Mouse (Mus musculus) embryo, embryonic 10 days (tissue): ENCODE results near the gene Camk2b.
"Not testable (repeated sequence)": the region's sequence is repeated elsewhere in the genome, so short reads cannot be mapped to it uniquely, and the experiment has no call there.

ENCODE experiments used
- DNase-seq: peaks from one replicate; pipeline ENCODE4 v3.0.0-alpha.2; 2015; ENCODE audit warnings: low spot score

The Camk2b gene

GRCm38 (mm10) chr11:6066176-6066575 is at the start of gene Camk2b:
Gene Camk2b, minus strand, starts transcription at chr11:6066362.
- DNase-seq: no peak

- no peak for DNase-seq
Observed at GRCm38 (mm10) chr11:6111734-6112484, 45.7 kb upstream of the Camk2b start.

- no peak for DNase-seq
Observed at GRCm38 (mm10) chr11:6109990-6110389, 43.8 kb upstream of the Camk2b start.

DNA sequence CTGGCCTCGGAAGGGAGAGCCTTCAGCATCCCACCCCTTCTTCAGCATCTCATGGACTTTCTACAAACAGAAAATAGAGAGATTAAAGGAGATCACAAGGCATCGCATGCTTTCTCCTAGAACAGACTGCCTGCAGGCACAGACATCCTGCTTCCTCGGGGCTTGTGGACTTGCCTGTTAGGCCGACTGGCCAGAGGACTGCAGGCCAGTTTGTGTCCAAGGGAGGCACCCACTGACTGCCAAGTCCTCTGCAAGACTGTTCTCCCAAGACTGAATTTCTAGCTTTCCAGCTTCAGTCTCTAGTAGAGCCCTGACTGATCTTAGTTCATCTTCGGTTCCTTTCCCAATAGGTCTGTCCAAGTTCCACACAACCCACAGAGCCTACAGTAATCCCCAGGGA is 42.1 kb upstream of the Camk2b start:
- DNase-seq: no peak

- DNase-seq: no peak
Observed at GRCm38 (mm10) chr11:6107722-6108121, 41.6 kb upstream of the Camk2b start.

DNA sequence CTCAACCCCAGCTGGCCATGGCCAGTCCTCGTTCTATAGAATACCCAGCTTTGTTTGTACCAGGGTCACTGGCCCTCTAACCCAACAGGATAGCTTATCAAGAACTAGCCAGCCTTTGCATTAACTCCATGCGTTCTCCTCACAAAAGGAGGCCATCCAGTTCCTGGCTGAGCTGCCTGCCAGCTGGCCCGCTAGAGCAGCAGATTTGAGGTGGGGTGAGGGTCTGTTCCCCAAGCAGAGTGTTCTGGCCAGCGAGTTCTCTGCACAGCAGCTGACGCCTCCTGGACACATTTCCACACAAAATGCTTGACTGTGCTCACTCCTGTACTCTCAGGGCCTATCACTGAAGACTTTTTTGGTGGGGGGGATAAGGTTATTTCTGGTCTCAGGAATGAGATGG is 38.6 kb upstream of the Camk2b start:
- DNase-seq: no peak

DNA sequence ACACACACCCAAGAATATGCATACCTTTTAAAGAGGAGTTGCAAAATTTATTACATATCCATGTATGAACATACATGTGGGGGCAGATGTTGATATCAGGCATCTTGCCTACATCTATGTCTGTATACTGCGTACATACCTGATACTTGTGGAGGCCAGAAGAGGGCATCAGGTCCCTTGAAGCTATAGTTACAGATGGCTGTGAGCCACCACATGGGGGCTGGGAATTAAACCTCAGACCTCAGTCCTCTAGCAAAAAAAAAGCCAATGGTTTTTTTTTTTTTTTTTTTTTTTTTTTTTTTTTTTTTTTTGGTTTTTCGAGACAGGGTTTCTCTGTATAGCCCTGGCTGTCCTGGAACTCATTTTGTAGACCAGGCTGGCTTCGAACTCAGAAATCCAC is 30.5 kb upstream of the Camk2b start:
- not testable (repeated sequence) for DNase-seq

- DNase-seq: no peak
Observed at GRCm38 (mm10) chr11:6086991-6087390, 20.8 kb upstream of the Camk2b start.

DNA sequence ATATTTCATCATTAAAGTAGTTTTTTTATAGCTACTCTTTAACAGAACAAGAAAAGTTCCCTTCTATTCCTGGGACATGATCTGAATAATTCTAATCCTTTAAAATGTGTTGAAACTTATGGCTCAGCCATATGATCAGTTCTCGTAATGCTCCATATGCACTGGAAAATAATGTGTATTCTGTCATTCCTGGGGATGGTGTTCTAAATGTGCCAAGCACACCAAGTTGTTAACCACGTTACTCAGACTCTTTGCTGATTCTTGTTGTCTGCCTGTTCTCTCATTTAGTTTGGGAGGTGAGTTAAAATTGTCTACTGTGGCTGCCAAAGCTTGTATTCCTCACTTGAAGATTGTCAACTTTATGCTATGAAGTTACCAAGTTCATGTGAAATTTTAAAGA is 12.6 kb upstream of the Camk2b start:
- no peak for DNase-seq

DNA sequence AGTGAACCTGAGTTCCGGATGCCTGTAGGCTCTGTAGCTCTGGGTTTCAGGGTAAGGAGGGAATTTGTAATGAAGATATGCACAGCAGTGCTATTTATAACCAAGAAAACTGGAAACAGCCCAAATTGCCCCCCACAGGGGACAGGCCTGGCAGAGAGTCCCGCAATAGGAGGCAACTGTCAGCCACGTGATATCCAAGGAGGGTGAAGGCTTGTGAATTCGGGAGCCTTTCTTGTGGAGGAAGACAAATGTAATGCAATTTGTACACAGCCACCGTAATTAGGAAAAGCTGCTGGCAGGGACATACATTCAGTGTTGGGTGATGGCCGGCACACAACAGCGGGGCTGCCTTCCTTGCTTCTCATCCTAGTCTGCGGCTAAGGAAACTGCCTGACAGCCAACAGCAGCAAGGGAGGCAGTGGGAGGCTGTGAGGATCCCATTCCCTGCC is 9.5 kb upstream of the Camk2b start:
- no peak for DNase-seq

- DNase-seq: peak; percentile 59
Observed at GRCm38 (mm10) chr11:6068181-6068957, 2.2 kb upstream of the Camk2b start.

DNA sequence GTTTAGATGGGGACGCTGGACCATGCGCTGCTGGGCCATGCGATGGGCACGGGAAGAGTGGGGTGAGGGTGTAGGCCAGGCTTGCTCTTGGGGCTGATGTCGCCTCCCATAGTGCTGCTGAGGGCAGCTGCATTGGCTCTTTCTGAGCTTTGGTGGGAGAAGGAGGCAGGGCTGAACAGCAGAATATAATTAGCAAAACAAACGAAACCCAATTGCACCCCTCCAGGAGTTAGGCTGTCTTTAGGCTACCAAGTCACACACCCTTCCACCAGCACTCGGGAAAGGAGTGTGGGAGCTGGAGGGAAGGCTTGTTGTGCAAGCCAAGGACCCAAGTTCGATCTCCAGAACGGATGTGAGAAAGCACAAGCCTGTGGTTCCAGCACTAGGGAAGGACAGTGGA is 998 bp upstream of the Camk2b start:
- no peak for DNase-seq

GRCm38 (mm10) chr11:6065551-6066121 is 526 bp downstream of the Camk2b start:
- DNase-seq: no peak

GRCm38 (mm10) chr11:6065046-6065521 is 1.1 kb downstream of the Camk2b start:
- DNase-seq: peak; percentile 37

- DNase-seq: no peak
Observed at GRCm38 (mm10) chr11:6064215-6065045, 1.7 kb downstream of the Camk2b start.

- DNase-seq: no peak
Observed at GRCm38 (mm10) chr11:6063501-6064214, 2.5 kb downstream of the Camk2b start.

DNA sequence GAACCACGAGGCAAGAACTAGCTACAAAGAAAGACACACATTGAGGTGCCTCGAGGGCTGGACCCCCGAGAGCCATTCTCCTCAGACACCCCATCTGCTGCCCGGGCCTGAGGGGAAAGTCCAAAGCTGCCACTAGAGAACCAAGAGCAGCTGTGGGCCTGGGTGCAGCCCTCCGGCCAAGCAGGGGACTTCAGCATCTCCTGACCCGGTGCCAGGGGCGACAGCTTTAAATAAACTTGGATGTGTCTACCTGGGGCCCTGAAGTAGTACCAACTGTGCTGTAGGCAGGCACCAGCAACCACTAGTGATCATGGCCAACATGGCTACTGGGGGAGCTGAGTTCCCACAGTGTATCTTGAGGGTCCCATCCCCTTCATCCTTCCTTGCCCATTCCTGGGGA is 3.1 kb downstream of the Camk2b start:
- no peak for DNase-seq

DNA sequence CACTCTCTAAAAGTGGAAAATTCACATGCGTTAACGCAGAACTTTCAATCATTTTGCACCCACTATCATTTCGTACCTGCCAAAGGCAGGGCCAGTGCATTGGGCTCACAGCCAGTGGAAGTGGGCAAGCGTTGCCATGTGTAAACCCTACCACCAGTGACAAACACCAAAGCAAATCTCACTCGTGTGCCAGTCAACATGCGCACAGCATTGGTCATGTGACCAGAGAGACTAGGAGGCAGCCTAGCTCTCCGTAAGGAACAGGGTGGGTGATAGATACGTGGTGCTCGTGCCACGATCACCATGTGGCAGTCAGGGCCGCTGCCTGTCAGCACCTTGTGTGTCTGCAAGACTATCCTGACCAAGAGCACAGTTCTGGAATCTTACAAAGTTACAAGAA is 3.8 kb downstream of the Camk2b start:
- DNase-seq: no peak

DNA sequence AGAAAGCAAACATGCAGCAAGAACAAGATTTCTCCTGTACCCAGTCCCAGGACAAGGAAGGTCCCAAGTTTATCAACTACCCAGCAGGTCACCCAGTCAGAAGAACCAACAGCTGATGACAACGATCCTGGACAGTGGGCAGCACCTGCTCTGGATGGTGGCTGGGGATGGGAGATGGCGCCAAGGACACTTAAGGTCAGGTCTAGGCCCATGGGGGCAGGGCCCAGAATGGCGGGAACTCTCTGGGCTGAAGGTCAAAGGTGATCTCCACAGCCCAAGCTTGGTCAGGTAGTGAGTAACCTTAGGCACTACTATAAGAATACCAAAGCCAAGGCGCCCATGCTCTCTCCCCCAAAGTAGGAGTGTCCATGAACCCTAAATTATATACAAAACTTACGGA is 4.3 kb downstream of the Camk2b start:
- DNase-seq: no peak

DNA sequence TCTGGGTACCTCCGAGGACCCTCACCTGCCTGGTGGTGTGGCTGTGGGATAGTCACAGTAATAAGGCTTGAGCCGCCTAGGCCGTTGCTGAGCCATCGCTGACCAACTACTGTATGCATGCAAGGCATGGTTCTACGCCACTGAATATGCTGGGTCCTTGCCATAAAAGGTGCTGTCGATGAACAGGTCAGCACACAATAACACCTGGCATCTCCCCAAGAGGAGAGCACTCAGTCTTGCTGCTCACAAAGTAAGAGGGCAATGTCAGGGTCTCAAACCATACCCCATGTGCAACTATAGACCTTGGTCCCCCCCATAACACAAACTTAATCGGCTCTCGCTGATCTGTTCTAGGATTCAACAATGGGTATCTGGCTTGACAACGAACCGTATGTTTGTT is 7.0 kb downstream of the Camk2b start:
- DNase-seq: no peak

DNA sequence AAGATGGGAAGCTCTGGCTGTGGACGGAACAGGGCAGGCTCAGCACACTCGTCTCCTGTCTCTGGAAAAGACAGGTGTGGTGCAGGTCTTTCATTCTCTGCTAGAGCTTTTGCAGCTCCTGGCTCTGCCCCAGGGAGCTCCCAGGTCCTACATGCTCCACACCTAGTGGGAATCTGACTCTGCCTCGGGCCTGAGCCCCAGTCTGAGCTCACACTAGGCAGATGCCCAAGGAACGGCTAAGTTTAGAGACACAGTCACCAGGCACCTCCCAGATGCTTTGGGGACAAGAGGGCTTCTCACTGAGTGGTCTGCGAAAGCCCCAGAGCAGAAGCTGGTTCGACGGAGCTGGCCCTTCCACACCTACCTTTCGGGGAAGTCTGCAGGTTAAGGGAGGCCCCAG is 12.8 kb downstream of the Camk2b start:
- no peak for DNase-seq
